Mouse (Mus musculus): ENCODE measurements around the gene Opcml. TPM values are rescaled to one million over a fixed set of nuclear protein-coding genes. Genes with fewer than 3 reads are reported as not detected.

Opcml gene
- total and polyA plus RNA-seq, 2 experiments = under 0.01 TPM; not detected in 1

GRCm38 (mm10) chr9:28096204-28096603 lies 305.6 kb downstream of the Opcml start:
- no peak for TF ChIP-seq POLR2A (IDR thresholded peaks at IDR 0.05; ENCODE audit: extremely low read depth, insufficient read depth, low read length)
- Histone ChIP-seq H3K79me2 (ENCODE audit: control insufficient read depth, insufficient read depth, low read length) (no peaks in the 10 kb centered on the region), H3K36me3 (ENCODE audit: control insufficient read depth, insufficient read depth, low read length) (no peaks in the 10 kb centered on the region), H3K4me1 (ENCODE audit: control insufficient read depth, insufficient read depth, low read length) (no peaks in the 10 kb centered on the region), H3K9ac (ENCODE audit: low read depth, low read length) (no peak overlapping the region), H3K4me3 (ENCODE audit: insufficient read depth, low read depth, low read length) (no peak overlapping the region), H3K27ac (replicated peaks; ENCODE audit: insufficient read depth, low read depth, low read length) (no peak overlapping the region), H3K27me3 (ENCODE audit: control insufficient read depth, insufficient read depth, low read length) (no peaks in the 10 kb centered on the region)
- DNase-seq (ENCODE audit: extremely low read depth, low read depth, low spot score) = no peak
- WGBS = 97% methylated on average over 2 of the region's 2 CpGs

GRCm38 (mm10) chr9:28101981-28102380 lies 311.4 kb downstream of the Opcml start:
- TF ChIP-seq CTCF (IDR thresholded peaks at IDR 0.05; ENCODE audit: low read depth, low read length) (no peak), POLR2A (IDR thresholded peaks at IDR 0.05; ENCODE audit: extremely low read depth, insufficient read depth, low read length) (no peak)
- Histone ChIP-seq H3K4me3 (ENCODE audit: insufficient read depth, low read depth, low read length) (no peak overlapping the region), H3K9ac (ENCODE audit: low read depth, low read length) (no peak overlapping the region), H3K4me1 (ENCODE audit: control insufficient read depth, insufficient read depth, low read length) (no peaks in the 10 kb centered on the region), H3K36me3 (ENCODE audit: control insufficient read depth, insufficient read depth, low read length) (no peaks in the 10 kb centered on the region), H3K27me3 (ENCODE audit: control insufficient read depth, insufficient read depth, low read length) (no peaks in the 10 kb centered on the region), H3K27ac (replicated peaks; ENCODE audit: insufficient read depth, low read depth, low read length) (no peak overlapping the region), H3K79me2 (ENCODE audit: control insufficient read depth, insufficient read depth, low read length) (no peaks in the 10 kb centered on the region)
- DNase-seq (ENCODE audit: extremely low read depth, low read depth, low spot score) = no peak

DNA sequence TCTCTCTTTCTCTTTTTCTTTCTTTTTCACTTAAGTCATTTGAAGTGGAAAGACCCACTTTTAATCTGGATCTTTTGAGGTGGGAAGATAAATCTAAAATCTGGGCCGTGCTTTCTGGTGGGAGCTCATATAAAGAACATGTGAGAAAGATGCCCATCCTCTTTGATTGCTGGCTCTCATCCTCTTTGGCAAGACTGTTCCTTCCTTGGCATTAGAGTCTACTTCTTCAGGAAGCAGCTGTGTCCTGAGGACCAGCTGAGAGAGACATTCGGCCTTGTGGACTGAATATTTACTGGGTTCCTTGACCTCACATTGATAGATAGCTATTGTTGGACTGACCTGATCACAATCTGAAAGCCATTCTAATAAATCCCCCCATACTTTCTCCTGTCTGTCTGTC lies 331.3 kb downstream of the Opcml start:
- 58% methylated on average over 2 of the region's 2 CpGs for WGBS
- DNase-seq (ENCODE audit: extremely low read depth, low read depth, low spot score) = no peak
- Histone ChIP-seq H3K27me3 (ENCODE audit: control insufficient read depth, insufficient read depth, low read length) (no peaks in the 10 kb centered on the region), H3K36me3 (ENCODE audit: control insufficient read depth, insufficient read depth, low read length) (no peaks in the 10 kb centered on the region), H3K79me2 (ENCODE audit: control insufficient read depth, insufficient read depth, low read length) (no peaks in the 10 kb centered on the region), H3K4me1 (ENCODE audit: control insufficient read depth, insufficient read depth, low read length) (no peaks in the 10 kb centered on the region), H3K4me3 (ENCODE audit: insufficient read depth, low read depth, low read length) (no peak overlapping the region), H3K27ac (replicated peaks; ENCODE audit: insufficient read depth, low read depth, low read length) (no peak overlapping the region), H3K9ac (ENCODE audit: low read depth, low read length) (no peak overlapping the region)
- TF ChIP-seq POLR2A (IDR thresholded peaks at IDR 0.05; ENCODE audit: extremely low read depth, insufficient read depth, low read length) = no peak
- no peak for TF ChIP-seq CTCF (IDR thresholded peaks at IDR 0.05; ENCODE audit: low read depth, low read length)

DNA sequence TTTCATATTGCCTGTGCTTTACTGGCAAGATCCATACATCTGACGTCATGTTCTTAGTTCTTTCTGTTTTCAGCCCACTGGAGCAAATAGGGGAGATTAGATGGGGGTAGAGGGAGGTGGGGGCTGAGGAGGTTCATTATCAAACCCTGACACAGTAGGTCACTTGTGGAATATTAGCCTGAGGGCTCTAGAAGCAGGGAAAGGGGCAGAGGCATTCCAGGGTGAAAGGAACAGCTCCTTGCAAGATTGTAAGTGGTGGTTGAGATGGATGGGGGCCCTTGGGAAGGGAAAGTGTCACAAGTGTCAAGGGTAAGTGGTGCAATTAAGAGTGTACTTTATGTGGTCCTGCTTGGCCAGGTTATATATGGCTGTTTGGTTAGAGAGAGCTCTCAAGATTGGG lies 338.2 kb downstream of the Opcml start:
- H3K27me3 ChIP-seq (ENCODE audit: control insufficient read depth, insufficient read depth, low read length) = no peaks in the 10 kb centered on the region
- no peak overlapping the region for H3K9ac ChIP-seq (ENCODE audit: low read depth, low read length)
- DNase-seq (ENCODE audit: extremely low read depth, low read depth, low spot score) = no peak
- H3K4me3 ChIP-seq (ENCODE audit: insufficient read depth, low read depth, low read length) = no peak overlapping the region
- H3K36me3 ChIP-seq (ENCODE audit: control insufficient read depth, insufficient read depth, low read length) = no peaks in the 10 kb centered on the region
- no peaks in the 10 kb centered on the region for H3K79me2 ChIP-seq (ENCODE audit: control insufficient read depth, insufficient read depth, low read length)
- no peak overlapping the region for H3K27ac ChIP-seq (replicated peaks; ENCODE audit: insufficient read depth, low read depth, low read length)
- whole genome bisulfite sequencing = 67% methylated on average over 1 of the region's 1 CpGs
- TF ChIP-seq CTCF (IDR thresholded peaks at IDR 0.05; ENCODE audit: low read depth, low read length) = no peak
- no peak for TF ChIP-seq POLR2A (IDR thresholded peaks at IDR 0.05; ENCODE audit: extremely low read depth, insufficient read depth, low read length)
- H3K4me1 ChIP-seq (ENCODE audit: control insufficient read depth, insufficient read depth, low read length) = no peaks in the 10 kb centered on the region

GRCm38 (mm10) chr9:28131521-28131920 lies 340.9 kb downstream of the Opcml start:
- 70% methylated on average over 1 of the region's 1 CpGs for WGBS
- no peak overlapping the region for H3K4me3 ChIP-seq (ENCODE audit: insufficient read depth, low read depth, low read length)
- H3K4me1 ChIP-seq (ENCODE audit: control insufficient read depth, insufficient read depth, low read length) = no peaks in the 10 kb centered on the region
- H3K79me2 ChIP-seq (ENCODE audit: control insufficient read depth, insufficient read depth, low read length) = no peaks in the 10 kb centered on the region
- H3K27ac ChIP-seq (replicated peaks; ENCODE audit: insufficient read depth, low read depth, low read length) = no peak overlapping the region
- no peaks in the 10 kb centered on the region for H3K27me3 ChIP-seq (ENCODE audit: control insufficient read depth, insufficient read depth, low read length)
- H3K9ac ChIP-seq (ENCODE audit: low read depth, low read length) = no peak overlapping the region
- no peaks in the 10 kb centered on the region for H3K36me3 ChIP-seq (ENCODE audit: control insufficient read depth, insufficient read depth, low read length)
- no peak for DNase-seq (ENCODE audit: extremely low read depth, low read depth, low spot score)
- no peak for TF ChIP-seq POLR2A (IDR thresholded peaks at IDR 0.05; ENCODE audit: extremely low read depth, insufficient read depth, low read length)

DNA sequence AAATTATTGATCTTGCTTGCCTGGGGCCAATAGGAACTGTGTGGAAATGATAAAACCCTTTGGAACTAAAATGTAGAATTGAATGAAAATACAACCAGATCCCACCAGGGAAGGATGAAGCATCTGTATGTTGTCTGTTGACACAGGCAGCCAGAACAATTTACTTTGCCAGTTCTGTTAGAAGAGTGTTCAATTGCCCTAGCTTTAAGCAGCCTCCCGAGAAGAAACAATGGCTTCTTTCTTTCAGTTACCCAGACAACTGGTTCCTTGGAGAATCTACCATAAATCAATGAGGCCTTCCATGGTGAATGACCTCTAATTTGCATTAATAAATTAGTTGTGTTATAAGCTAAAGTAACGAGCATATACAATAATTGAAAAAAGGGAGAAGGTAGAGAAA lies 346.0 kb downstream of the Opcml start:
- Histone ChIP-seq H3K27me3 (ENCODE audit: control insufficient read depth, insufficient read depth, low read length) (no peaks in the 10 kb centered on the region), H3K9ac (ENCODE audit: low read depth, low read length) (no peak overlapping the region), H3K4me3 (ENCODE audit: insufficient read depth, low read depth, low read length) (no peak overlapping the region), H3K27ac (replicated peaks; ENCODE audit: insufficient read depth, low read depth, low read length) (no peak overlapping the region), H3K4me1 (ENCODE audit: control insufficient read depth, insufficient read depth, low read length) (no peaks in the 10 kb centered on the region), H3K79me2 (ENCODE audit: control insufficient read depth, insufficient read depth, low read length) (no peaks in the 10 kb centered on the region), H3K36me3 (ENCODE audit: control insufficient read depth, insufficient read depth, low read length) (no peaks in the 10 kb centered on the region)
- TF ChIP-seq POLR2A (IDR thresholded peaks at IDR 0.05; ENCODE audit: extremely low read depth, insufficient read depth, low read length) (no peak), CTCF (IDR thresholded peaks at IDR 0.05; ENCODE audit: low read depth, low read length) (no peak)
- DNase-seq (ENCODE audit: extremely low read depth, low read depth, low spot score) = no peak
- 49% methylated on average over 2 of the region's 2 CpGs for WGBS

All from liver, adult 2 months (tissue).